Mouse (Mus musculus): ENCODE measurements around the gene Gamt.
A peak's percentile ranks its signal among the peaks of the same experiment; 100 is the strongest.

DNA sequence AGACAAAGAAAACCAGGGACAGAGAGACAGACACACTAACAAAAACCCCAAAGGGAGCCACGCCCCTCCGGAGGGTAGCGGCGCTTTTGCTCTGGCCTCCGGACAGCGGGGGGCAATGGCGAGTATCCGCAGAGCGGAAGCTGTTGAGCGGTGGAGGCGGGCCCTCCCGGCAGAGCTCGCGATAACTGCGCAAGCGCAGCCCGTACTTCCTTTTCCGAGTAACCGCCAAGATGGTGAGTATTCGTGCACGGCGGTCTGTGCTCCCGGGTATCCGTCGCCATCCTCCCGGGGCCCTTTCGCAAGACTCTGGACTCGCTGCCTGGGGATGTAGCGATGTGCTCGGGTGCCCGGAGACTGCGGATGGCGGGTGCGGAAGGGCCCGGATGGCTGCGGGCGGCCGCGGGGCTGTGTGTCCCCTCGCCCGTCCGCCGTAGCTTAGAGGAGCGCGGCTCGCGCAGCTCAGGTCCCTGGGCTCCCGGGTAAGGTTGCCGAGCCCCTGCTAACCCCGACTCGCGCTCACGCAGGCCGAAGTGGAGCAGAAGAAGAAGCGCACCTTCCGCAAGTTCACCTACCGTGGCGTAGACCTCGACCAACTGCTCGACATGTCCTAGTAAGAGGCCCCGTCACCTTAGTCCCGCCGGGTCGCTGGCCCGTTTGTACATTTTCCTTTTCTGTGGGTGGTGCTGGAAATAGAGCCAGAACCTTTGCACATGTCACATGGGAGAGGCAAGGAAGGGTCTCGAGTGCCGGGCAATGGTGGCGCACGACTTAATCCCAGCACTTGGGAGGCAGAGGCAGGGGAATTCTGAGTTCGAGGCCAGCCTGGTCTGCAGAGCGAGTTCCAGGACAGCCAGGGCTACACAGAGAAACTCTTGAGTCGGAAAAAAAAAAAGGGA is 31.7 kb upstream of the Gamt start, which contains the start of gene Rps15:
- TF ChIP-seq CTCF (IDR thresholded peaks at IDR 0.05; ENCODE audit: low read depth, low read length) = peak; percentile 79
- TF ChIP-seq POLR2A (IDR thresholded peaks at IDR 0.05; ENCODE audit: extremely low read depth, insufficient read depth, low read length) = peak; percentile 96

Measured in liver, adult 2 months (tissue).